Mouse (Mus musculus): ENCODE measurements around the gene Serbp1.
A peak's percentile ranks its signal among the peaks of the same experiment; 100 is the strongest.

The Serbp1 gene

DNA sequence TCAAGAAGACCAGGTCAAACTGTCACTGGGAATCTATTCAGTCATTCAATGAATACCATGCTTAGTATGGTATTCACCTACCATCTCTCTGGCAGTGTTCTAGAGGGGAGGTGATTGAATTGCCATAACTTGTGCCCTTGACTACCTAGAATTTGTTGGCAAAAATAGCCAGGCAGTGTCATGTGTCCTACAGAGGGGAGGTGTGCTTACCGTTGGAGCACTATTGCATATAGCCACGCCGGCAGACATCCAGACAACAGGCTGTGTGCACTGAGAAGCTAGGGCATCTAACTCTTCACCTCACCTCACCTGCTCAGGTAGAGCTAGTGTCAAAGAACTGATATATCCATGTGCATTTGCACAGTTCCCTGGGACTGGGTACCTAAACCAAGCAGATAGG, 63.3 kb downstream of the Serbp1 start:
- no peak for DNase-seq (ENCODE audit: low read depth)

DNA sequence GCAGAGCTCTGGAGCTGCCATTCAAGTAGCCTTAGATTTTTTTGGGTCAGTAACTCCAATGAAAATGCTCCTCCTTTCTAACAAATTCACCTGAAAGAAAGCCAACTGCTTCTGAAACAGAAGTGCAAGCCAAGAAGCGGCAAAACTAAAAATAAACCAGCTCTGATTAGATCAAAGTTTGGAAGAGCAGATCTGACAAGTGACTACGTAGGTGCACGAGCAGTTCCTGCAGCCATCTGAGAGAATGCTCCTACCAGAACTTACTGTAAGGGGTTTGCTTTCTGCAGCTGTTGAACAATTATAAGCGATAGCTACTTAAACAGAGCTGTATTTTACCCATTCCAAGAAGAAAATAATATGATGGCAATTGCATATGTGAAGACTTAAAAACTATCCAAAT, 64.5 kb downstream of the Serbp1 start:
- no peak for DNase-seq (ENCODE audit: low read depth)

DNA sequence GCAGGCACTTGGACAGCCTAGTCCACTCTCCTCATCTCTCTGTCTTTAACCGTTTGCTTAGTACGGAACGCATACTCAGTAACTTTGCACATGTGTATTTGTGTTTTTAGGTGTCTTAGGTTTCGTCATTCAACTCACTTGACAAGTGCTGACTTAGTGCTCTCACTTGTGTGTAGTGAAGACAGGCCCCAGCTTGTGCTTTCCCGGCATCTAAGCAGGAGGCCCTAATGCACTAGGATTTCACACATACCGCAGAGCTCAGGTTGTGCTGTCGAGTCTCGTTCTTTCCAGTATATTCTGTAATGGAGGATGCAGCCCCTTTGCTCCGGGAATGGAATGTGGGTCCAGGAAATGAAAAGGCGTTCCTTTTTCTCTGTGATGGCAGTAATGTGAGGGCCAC, 65.2 kb downstream of the Serbp1 start:
- DNase-seq (ENCODE audit: low read depth), result no peak

DNA sequence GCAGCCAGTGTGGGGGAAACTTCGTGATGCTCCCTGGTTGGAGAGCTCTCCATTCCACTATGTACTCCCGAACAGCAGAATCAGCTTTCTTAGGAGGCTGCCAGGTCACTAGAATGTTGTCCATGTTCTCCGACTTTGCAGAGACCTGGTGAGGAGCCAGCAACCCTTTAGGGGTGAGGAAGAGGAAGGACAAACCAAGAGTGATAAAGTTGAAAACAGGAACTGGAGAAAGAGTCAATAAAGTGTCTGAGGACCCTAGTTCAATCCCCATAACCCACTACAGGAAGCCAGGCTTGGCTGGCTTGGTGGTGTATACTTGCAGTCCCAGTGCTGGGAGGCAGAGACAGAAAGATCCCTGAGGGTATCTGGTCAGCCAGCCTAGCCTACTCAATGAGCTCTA, 71.0 kb downstream of the Serbp1 start:
- DNase-seq (ENCODE audit: low read depth), result no peak

DNA sequence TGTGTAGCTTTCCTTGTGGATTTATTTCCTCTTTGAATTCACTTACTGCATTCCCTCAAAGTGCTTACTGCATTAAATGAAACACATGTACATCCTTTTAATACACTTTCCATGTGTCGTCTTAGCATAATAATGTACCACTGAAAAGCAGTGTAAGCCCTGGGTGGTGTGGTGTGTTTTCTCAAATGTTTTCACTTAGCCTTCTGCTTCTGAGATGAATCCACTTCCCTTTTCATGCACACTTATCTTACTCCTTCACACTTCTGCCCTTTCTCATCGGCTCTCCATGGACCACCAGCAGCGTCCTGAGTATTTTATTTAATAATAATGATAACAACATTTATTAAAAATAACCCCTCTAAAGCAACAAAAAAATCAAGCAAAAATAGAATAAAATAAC, 71.8 kb downstream of the Serbp1 start:
- DNase-seq (ENCODE audit: low read depth), result no peak

DNA sequence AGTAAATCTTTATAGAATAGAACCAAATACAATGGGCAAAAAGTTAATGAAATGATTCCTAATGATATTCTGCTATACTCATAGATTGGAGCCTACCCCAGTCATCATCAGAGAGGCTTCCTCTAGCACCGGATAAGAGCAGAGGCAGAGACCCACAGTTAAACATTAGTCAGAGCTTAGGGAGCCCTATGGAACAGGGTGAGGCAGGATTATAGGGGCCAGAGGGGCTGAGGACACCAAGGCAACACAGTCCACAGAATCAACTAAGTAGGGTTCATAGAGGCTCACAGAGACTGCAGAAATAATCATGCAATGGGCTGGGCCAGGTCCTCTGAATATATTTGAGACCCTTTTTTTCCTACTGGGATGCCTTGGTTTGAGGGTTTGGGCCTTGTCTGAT, 76.7 kb downstream of the Serbp1 start:
- DNase-seq (ENCODE audit: low read depth), result no peak

DNA sequence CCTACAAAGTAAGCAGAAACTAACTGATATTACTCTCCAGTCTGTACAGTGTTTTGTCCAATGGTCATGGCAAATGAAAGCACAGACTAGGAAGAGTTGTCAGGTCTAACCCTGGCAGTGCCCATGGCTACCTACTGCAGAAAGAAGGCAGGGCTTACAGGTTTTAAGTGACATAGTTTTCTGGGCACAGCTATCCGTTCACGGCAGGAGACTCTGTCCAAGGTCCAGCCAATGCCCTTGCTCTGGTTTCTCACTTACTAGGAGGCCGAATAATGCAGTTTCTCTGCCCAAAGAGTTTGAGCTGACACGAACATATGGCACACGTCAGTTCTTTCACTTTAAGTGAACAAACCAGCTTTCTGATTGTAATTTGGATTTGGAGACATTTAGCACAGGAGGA, 79.1 kb downstream of the Serbp1 start:
- no peak for DNase-seq (ENCODE audit: low read depth)

DNA sequence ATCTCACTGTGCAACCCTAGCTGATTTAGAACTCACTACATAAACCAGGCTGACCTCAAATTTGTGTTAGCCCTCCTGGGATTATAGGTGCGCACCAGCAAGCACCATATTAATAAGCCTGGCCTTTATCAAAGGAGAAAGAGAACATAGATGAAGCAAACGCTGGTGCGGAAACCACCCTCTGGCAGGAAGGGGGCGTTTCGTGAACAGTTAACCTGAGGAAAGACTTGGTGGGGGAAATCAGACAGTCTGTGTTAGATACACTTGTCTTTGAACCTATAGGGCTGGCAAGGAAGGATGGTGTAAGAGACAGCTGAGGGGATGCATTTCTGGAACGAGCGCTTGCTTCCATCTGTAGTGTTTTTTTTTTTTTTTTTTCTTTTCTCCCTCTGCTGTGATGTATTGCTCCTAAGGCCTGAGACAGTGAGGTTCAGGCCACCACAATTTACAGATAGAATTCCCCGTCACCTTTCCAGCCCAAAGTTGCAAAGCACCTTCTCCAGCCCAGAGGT, 79.9 kb downstream of the Serbp1 start:
- no peak for DNase-seq (ENCODE audit: low read depth)

DNA sequence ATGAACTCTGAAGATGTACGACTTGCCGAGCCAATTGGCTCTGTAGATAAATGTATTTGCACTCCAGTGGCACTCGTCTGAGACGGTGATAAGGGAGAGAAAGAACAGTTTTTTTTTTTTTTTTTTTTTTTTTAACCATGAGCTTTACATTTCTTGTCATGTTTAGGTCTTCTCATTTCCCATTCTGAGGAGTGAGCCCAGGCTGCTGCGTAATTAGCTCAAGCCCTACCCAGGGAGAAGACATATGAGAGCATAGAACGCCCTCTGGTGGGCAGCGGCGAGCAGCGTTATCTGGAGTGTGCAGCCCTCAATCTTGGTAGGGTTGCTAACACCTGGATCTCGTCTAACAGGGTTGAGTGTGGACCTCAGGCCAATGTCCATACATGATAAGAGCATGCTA, 80.5 kb downstream of the Serbp1 start:
- peak; percentile 79 for DNase-seq (ENCODE audit: low read depth)

DNA sequence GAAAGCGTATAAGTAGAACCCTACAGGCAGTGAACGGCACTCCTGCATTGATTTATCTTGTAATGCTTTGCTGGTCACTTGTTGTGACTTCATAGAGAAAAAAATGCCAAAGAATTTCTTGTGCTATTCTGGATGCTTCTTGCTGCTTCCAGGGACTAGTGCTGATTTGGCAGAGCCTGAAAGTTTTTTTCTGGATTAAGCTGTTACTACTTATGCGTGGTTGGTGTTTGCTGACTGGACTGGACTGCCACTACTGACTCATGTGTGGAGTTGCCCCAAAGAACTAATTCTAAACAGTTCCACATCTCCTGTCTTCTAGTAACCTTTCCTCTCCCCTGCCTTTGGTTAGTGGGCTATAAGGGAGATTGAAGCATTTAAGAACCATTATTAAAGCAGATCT, 85.8 kb downstream of the Serbp1 start:
- DNase-seq (ENCODE audit: low read depth), result no peak

DNA sequence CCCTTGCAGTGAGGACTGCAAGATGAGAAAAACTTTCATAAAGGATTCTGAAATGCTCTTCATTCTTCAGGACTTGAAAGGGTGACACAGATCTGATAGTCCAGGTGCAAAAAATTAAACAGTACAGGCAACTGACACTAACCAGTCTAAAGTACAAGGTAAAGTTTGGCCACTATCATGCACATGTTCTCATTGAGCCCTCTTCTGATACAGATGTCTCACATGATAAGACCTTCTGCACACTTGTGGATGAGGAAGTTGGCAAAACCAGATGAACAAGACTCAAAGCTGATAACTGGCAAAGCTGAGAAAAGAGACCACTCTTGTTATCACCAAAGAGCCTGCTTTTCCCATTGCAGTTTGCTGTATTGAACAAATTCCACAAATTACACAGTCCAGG, 100.0 kb downstream of the Serbp1 start:
- DNase-seq (ENCODE audit: low read depth), result no peak

DNA sequence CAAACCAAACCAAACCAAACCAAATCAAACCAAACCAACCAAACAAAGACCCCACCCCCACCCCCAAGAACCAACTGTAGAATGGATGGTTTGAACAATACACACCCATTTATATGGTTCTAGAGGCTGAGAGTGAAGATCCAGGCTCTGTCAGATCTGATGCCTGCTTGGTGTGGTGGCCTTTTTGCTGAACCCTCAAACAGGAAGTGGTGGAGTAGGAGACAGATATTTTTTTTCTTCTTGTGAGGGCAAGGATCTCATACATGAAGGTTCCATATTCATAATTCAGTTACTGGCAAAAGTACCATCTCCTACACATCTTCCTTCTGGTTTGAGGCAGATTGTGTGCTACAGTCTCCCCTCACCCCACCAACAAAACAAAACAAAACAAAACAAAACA, 101.5 kb downstream of the Serbp1 start:
- DNase-seq (ENCODE audit: low read depth), result no peak
